Mouse (Mus musculus): Measurements from ENCODE around the gene Lce1a2.

Gene Lce1a2

GRCm38 (mm10) chr3:92670215-92670614, at the start of gene Lce1a2:
Lce1a2 (minus strand) TSS chr3:92670315.
- no peak for DNase-seq (ENCODE audit: inconsistent age in 2 of 2, low spot score in 1 of 2)

DNA sequence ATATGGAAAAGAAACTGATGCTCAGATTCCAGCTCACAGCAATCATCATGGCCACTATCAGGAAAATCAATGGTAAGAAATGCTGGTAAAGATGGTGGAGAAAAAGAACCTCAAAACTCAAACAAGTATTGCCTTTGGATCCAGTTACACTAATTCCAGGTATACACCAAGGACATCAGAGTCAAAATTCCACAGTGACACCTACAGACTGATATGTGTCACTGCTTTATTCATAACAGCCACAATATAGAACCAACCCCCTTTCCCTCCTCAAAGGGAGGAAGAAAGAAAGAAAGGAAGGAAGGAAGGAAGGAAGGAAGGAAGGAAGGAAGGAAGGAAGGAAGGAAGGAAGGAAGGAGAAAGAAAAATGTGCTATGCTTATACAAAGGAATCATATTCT, 45.0 kb upstream of the Lce1a2 start:
- no peak for DNase-seq (ENCODE audit: inconsistent age in 2 of 2, low spot score in 1 of 2)

DNA sequence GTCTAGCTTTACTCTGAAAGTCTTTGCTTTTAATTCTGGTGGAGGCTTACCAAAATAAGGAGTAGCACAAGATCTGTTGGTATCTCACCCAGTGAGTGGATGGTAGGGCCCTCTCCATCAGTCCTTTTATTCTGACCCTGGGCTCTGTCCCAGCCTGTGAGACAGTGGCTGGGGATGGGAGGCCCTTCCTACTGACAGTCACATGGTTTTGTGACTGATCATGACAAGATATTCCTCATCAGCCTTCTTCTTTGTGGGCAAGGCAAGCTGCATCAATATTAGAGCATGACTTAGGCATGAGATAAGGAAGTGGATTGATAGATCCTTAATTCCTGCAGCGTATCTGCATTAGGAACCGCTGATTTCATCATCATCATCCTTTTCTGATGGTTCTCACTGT, 38.9 kb upstream of the Lce1a2 start, which contains the start of gene Lce1e:
Lce1e (minus strand) TSS at position 101 of the 400 bp plus-strand sequence.
- DNase-seq (ENCODE audit: inconsistent age in 2 of 2, low spot score in 1 of 2) = no peak

- no peak for DNase-seq (ENCODE audit: inconsistent age in 2 of 2, low spot score in 1 of 2)
These were observed 24.5 kb upstream of the Lce1a2 start for GRCm38 (mm10) chr3:92694613-92695012.

- peak in 1 of 2 experiments; percentile 28 for DNase-seq (ENCODE audit: inconsistent age in 2 of 2, low spot score in 1 of 2)
These were observed 21.6 kb upstream of the Lce1a2 start for GRCm38 (mm10) chr3:92691688-92692087.

DNA sequence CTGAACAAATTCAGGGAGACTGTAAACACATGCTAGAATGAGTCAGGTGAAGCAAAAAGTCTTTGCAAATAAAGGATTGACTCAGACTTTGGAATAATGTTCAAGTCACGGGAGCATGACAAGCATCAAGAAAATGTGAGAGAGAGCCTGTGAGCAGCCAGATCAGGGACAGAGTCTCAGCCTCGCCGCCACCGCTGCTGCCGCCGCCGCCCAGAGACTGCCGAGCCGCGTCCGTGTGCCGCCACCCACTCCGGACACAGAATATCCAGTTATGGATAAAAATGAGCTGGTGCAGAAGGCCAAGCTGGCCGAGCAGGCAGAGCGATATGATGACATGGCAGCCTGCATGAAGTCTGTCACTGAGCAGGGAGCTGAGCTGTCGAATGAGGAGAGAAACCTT, 19.0 kb upstream of the Lce1a2 start:
- DNase-seq (ENCODE audit: inconsistent age in 2 of 2, low spot score in 1 of 2) = peak; percentile 21 to 32

DNA sequence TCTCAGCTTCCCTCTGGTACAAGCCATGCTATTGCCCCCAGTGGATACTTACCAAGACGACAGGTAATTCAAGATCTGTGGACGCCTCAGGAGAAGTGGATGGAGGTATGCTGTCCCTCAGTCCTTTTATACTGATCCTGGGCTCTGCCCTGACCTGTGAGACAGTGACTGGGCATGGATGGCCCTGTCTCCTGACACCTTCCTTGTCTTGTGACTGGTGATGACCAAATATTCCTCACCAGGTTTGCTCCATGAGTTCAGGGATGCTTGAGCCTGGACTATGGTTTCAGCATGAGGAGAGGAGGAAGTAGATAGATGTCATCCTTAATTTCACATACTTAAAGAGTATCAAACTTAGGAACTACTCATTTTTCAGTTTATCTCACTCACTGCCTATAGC, 17.0 kb upstream of the Lce1a2 start, which contains the start of gene Lce1d:
Lce1d (minus strand) TSS at position 101 of the 400 bp plus-strand sequence.
- no peak for DNase-seq (ENCODE audit: inconsistent age in 2 of 2, low spot score in 1 of 2)

GRCm38 (mm10) chr3:92678947-92679346, 8.8 kb upstream of the Lce1a2 start, which contains the start of gene Lce1c:
Lce1c (plus strand) TSS chr3:92679247.
- DNase-seq (ENCODE audit: inconsistent age in 2 of 2, low spot score in 1 of 2) = no peak

DNA sequence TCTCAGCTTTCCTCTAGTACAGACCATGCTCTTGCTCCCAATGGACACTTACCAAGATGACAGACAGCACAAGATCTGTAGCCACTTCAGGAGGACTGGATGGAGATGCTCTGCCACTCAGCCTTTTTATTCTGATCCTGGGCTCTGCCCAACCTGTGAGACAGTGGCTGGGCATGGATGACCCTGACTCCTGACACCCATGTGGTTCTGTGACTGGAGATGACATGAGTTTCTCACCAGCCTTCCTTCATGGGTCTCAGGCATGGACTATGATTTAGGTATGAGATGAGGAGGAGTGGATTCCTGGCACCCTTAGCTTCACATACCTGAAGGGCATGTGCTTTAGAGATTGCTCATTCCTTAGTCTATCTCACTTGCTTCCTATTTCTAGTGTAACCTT, 13.3 kb downstream of the Lce1a2 start, which contains the start of gene Lce1b:
Lce1b (minus strand) TSS at position 101 of the 400 bp plus-strand sequence.
- DNase-seq (ENCODE audit: inconsistent age in 2 of 2, low spot score in 1 of 2) = no peak

- DNase-seq (ENCODE audit: inconsistent age in 2 of 2, low spot score in 1 of 2) = no peak
These were observed 21.9 kb downstream of the Lce1a2 start, which contains the start of gene Lce1a1 for GRCm38 (mm10) chr3:92648207-92648606. Lce1a1 (minus strand) TSS chr3:92648307.

- DNase-seq (ENCODE audit: inconsistent age in 2 of 2, low spot score in 1 of 2) = no peak
These were observed 30.3 kb downstream of the Lce1a2 start for GRCm38 (mm10) chr3:92639854-92640253.

DNA sequence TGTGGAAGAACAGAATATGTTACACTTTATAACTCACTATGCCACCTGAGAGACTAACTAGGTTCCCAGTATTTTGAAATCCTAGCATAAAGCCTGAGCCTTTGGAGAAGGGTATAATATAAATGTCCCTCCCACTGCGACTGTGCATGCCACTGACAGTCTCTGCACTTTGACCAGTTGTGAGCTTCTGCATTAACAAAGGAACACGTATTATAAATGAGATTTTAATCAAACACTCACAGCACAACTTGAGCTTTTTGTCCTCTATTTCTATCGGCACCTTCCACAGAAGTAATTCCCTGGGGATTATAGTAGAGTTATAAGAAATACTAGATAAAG, 31.5 kb downstream of the Lce1a2 start:
- DNase-seq (ENCODE audit: inconsistent age in 2 of 2, low spot score in 1 of 2) = no peak

DNA sequence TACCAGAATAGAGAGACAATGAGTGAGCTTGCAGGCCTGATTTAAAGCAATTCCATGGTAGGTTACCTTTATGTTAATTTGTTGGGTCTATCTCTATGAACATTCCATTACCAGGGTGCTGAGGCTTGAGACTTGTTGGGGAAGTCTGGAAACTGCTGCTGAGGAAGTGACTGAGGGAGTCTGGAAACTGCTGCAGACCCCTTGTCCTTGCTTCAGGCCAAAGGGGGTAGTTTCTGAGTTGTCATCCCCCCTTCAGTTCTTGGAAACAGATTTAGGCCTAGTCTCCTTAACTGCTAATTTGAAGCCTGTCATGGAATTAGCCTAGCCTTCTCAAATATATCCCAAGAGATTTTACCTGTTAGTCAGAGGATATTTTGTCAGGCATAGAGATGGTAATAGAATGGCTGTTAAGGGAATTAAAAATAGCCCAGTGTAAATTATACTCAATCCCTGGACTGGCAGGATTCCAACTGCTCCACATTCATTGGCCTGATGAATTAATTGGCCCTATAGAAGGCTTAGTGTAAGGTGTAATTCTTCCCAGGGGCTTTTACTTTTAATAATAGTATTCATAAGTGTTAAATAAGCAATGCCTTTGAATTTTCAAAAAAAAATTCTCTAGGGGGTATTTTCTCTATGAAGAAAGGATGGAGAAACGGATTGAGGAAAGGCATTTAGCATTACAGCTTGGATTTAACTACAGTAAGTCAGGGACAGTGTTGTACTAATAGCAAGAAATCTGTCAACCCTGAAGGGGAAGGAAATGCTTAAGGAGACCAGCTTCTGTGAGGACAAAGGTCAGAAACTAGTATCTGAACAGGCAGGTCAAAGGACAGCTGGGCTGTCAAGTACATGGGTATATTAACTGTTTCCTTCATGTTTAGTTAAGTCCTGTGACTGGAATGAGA, 32.1 kb downstream of the Lce1a2 start:
- no peak for DNase-seq (ENCODE audit: inconsistent age in 2 of 2, low spot score in 1 of 2)

- no peak for DNase-seq (ENCODE audit: inconsistent age in 2 of 2, low spot score in 1 of 2)
These were observed 48.6 kb downstream of the Lce1a2 start, which contains the start of gene Lce6a for GRCm38 (mm10) chr3:92621560-92621959. Lce6a (minus strand) TSS chr3:92621660.

All from adrenal gland, adult (tissue).